Mouse (Mus musculus) neutrophil, adult 59 days (primary cell): ENCODE measurements around the gene Tcf7l1. TPM values are rescaled to one million over a fixed set of nuclear protein-coding genes. Genes with fewer than 3 reads are reported as not detected.

ENCODE experiments used
- total RNA-seq, 2 experiments: library from RNA; stranded (reverse); gene quantifications; 1 replicate in 1 of 2; 2 replicates in 1 of 2; pipeline ENCODE4 v1.2.4; 2023

Gene Tcf7l1
- total RNA-seq = under 1 TPM; 0.13 to 0.33 TPM

DNA sequence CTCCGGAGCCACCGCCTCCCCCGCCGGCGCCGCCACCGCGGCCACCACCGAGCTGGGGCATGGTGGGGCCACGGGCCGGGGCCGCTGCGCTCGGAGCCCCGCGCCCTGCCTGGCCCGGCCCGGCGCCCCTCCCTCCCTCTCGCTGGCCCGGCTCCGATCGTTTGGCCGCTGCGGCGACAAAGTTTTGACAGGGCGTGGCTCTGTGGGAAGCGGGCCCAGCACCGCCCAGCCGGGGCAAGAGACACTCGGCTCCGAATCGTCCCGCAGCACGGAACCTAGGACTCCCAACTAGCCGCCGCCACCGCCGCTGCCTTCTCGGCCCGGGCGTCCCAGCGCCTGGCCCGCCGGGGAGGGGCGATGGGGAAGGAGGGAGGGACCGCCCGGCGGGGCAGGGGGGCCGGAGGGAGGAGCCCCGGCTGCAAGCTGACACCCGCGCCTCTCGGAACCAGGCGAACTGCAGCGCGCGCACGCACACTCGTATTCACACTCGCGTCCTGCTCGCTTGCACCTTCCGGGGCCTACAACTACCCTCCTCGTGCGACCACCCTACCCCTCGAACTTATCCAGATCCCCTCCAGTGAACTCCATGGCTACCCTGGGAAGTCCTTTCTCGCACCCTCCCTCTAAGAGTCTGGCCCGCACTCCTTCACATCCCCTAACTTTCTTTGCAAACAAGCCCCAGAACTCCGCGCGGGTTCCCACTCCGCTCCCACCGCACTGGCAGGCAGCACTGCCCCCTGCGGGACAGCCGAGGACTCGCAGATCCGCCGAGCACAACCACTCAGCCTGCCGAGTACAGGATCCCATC lies at the start of gene Tcf7l1:
Gene Tcf7l1 (minus strand): TSS at position 363 of the 808 bp plus-strand sequence.

DNA sequence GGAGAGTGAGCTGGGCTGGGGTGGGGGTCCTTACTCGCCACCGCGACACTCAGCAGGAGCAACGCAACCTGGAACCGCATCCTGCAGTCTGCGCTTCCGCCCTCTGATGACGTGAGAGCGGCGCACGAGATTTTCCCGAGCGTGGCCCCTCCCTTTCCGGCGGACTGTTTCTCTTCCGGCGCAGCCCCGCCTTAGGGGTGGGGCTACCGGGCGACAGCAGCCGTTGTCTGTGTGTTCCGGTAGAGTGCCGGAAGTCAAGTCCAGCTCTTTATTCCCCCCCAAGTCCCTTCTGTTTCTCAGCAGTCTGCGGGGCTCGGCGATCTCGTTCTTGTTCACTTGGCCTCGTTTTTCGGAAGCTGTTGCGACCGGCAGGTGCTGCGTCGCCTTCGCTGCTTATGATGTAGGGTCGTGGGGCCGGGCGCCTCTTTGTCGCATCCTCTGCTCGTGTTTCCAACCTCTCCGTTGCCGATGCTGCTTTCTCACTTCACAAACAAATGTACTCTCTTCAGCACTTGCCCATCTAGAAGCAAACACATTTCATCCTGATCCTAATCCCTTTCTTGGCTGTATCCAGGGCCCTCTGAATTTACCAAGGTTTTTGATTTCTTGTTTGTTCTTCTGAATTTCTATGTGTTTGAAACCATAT lies 172.3 kb downstream of the Tcf7l1 start, which contains the start of gene Tgoln1:
Gene Tgoln1 (minus strand): TSS at position 358 of the 646 bp plus-strand sequence.

DNA sequence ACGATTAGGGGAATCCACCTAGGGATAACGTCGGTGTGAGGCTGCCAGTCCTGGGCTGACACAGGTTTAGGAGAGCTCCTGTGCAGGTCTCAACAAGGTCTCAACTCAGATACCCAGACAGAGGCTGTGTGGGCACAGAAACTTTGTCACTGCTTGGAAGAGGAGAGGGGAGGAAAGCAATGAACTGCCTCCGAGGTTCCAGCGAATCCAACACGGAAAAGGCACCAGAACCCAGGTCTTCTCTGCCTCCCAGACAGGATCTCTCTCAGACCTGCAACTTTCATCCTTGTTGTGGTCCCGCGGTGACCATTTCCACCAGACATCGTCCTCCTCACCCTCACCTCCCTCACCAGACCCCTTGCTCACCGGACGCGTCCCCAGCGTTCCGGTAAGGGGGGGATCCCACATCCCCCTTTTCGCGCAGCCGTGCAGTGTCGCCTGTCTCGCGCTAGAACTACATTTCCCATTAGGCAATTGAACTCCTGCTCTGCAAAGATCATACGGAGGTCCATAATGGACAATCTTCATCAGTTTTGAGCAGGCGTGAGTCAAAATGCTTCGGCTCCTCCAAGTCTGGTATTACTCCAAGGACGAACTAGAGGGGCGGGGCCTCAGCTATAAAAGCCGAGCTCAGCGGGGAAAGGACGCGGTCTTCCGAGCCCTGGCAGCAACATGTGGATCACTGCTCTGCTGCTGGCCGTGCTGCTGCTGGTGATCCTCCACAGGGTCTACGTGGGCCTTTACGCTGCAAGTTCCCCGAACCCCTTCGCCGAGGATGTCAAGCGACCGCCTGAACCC lies 190.9 kb downstream of the Tcf7l1 start, which contains the start of the genes Elmod3 and Retsat:
Gene Elmod3 (minus strand): TSS at position 458 of the 798 bp plus-strand sequence.
Gene Retsat (plus strand): TSS at position 520 of the 798 bp plus-strand sequence.

Other genes with a start within 250 kb of the Tcf7l1 start
- 100 to 1,000 TPM; 319 to 351 TPM for gene Capg, start 244.9 kb downstream of the Tcf7l1 start, total RNA-seq
- gene Elmod3, start 190.8 kb downstream of the Tcf7l1 start, total RNA-seq = 1 to 10 TPM; 5.4 to 6.1 TPM
- gene Retsat, start 190.8 kb downstream of the Tcf7l1 start, total RNA-seq = 10 to 100 TPM; 16.2 to 18.3 TPM
- gene Tgoln1, start 172.3 kb downstream of the Tcf7l1 start, total RNA-seq = 10 to 100 TPM; 93.4 to 96.6 TPM
- gene Kcmf1, start 110.7 kb upstream of the Tcf7l1 start, total RNA-seq = 10 to 100 TPM; 44.1 to 45.4 TPM
- 1,000 to 10,000 TPM in 1 of 2 experiments, 100 to 1,000 TPM in 1; 737 to 1,076 TPM for gene Tmsb10, start 169.5 kb upstream of the Tcf7l1 start, total RNA-seq